Mouse (Mus musculus) ZHBTc4 (cell line): ENCODE measurements around the gene Ralgds.

Experiments used
- DNase-seq: peaks from one replicate; pipeline ENCODE4 v3.0.0-alpha.2; 2011; ENCODE audit warnings: low read depth, low spot score

Gene Ralgds

GRCm38 (mm10) chr2:28563303-28563702 is 50.4 kb downstream of the Ralgds start, which contains the start of gene Cel:
Cel (minus strand) TSS chr2:28563403.
- peak; percentile 6 for DNase-seq

GRCm38 (mm10) chr2:28563830-28564229 is 50.9 kb downstream of the Ralgds start:
- DNase-seq, result no peak

GRCm38 (mm10) chr2:28564380-28564779 is 51.5 kb downstream of the Ralgds start:
- peak; percentile 20 for DNase-seq

GRCm38 (mm10) chr2:28566545-28566944 is 53.6 kb downstream of the Ralgds start:
- no peak for DNase-seq

GRCm38 (mm10) chr2:28569903-28570302 is 57.0 kb downstream of the Ralgds start:
- DNase-seq, result no peak

- no peak for DNase-seq
These were observed 62.4 kb downstream of the Ralgds start for GRCm38 (mm10) chr2:28575341-28575740.

- DNase-seq, result no peak
These were observed 63.9 kb downstream of the Ralgds start for GRCm38 (mm10) chr2:28576815-28577214.

GRCm38 (mm10) chr2:28578003-28578402 is 65.1 kb downstream of the Ralgds start:
- DNase-seq, result peak; percentile 72

GRCm38 (mm10) chr2:28582647-28583353 is 69.9 kb downstream of the Ralgds start:
- peak; percentile 96 for DNase-seq

GRCm38 (mm10) chr2:28583651-28584050 is 70.7 kb downstream of the Ralgds start, which contains the start of gene Gtf3c5:
Gtf3c5 (minus strand) TSS chr2:28583751.
- no peak for DNase-seq

GRCm38 (mm10) chr2:28585043-28585571 is 72.2 kb downstream of the Ralgds start:
- peak; percentile 91 for DNase-seq

GRCm38 (mm10) chr2:28585730-28586129 is 72.8 kb downstream of the Ralgds start:
- no peak for DNase-seq

GRCm38 (mm10) chr2:28588574-28588973 is 75.6 kb downstream of the Ralgds start:
- DNase-seq, result no peak

- DNase-seq, result no peak
These were observed 78.6 kb downstream of the Ralgds start for GRCm38 (mm10) chr2:28591479-28591878.

- peak; percentile 84 for DNase-seq
These were observed 79.9 kb downstream of the Ralgds start for GRCm38 (mm10) chr2:28592809-28593208.

- no peak for DNase-seq
These were observed 83.1 kb downstream of the Ralgds start for GRCm38 (mm10) chr2:28596021-28596420.

GRCm38 (mm10) chr2:28596998-28597397 is 84.1 kb downstream of the Ralgds start:
- peak; percentile 85 for DNase-seq

- no peak for DNase-seq
These were observed 85.0 kb downstream of the Ralgds start for GRCm38 (mm10) chr2:28597733-28598547.

GRCm38 (mm10) chr2:28598692-28599568 is 86.0 kb downstream of the Ralgds start:
- DNase-seq, result no peak

GRCm38 (mm10) chr2:28599569-28599900 is 86.6 kb downstream of the Ralgds start:
- no peak for DNase-seq

GRCm38 (mm10) chr2:28601720-28602590 is 89.0 kb downstream of the Ralgds start:
- DNase-seq, result no peak
